Mouse (Mus musculus): ENCODE results near the gene Calcoco1. TPM values are rescaled to one million over a fixed set of nuclear protein-coding genes. Genes with fewer than 3 reads are reported as not detected.

Calcoco1 gene
- polyA plus RNA-seq, 2 experiments: 54.7 to 56.6 TPM

DNA sequence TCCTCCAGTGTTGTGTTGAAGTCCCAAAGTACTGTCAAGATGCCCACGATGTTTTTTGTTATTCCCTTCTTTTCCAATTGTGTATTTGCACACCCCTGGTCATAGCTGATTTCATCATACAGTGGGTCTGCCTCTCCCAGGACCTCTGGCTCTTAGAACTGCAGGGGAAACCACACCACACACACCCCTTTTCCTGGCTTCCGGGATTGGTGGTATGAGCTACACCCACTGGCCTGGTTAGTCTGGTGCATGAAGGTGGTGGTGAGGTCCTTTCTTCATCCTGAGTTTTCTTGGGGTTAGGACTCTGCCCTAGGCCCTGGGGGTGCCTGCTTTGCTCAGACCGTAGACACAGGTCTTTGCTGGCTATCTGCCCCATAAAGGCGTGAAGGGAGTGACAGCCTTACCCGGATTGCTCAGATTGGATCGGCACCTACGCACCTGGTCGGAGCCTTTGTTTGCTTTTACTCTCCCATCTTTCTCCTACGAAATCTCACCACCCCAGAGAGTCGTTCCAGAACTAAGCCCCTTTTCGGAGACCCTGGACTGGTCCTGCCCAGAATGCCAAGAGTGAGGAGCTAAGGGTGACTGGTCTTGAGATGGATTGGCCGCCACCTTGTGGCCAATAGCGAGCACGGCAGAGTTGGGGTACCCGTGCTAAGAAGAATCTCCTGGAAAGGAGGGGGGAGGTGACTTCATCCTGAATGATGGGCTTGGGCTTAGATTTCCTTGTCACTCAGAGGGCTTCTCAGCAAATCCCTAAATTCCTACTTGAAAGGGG lies 17.7 kb upstream of the Calcoco1 start:
- no peak overlapping the region for H3K27ac ChIP-seq (replicated peaks; ENCODE audit: low read depth, low read length)
- H3K4me1 ChIP-seq (ENCODE audit: control insufficient read depth, insufficient read depth, low read length): peaks cover 8% of the 10 kb centered on the region; the same call in 1 of the 2 replicates
- DNase-seq (ENCODE audit: low spot score): peak; percentile 82
- H3K4me2 ChIP-seq (replicated peaks; ENCODE audit: low read depth, low read length, severe bottlenecking): no peak overlapping the region
- H3K36me3 ChIP-seq (ENCODE audit: control insufficient read depth, insufficient read depth, low read length): no peaks in the 10 kb centered on the region
- ATAC-seq (ENCODE audit: low FRiP score, low read depth): no peak
- peaks cover 19% of the 10 kb centered on the region for H3K27me3 ChIP-seq (ENCODE audit: control insufficient read depth, insufficient read depth, low read length)
- no peaks in the 10 kb centered on the region for H3K9me3 ChIP-seq (ENCODE audit: control insufficient read depth, low read length)
- no peak for TF ChIP-seq POLR2A (IDR thresholded peaks at IDR 0.05; ENCODE audit: borderline replicate concordance, extremely low read depth, insufficient read depth, insufficient read length)
- no peak overlapping the region for H3K9ac ChIP-seq (ENCODE audit: low read depth, low read length, severe bottlenecking)
- WGBS: 29% methylated on average over 15 of the region's 15 CpGs
- no peak overlapping the region for H3K4me3 ChIP-seq (replicated peaks; ENCODE audit: low read length)

DNA sequence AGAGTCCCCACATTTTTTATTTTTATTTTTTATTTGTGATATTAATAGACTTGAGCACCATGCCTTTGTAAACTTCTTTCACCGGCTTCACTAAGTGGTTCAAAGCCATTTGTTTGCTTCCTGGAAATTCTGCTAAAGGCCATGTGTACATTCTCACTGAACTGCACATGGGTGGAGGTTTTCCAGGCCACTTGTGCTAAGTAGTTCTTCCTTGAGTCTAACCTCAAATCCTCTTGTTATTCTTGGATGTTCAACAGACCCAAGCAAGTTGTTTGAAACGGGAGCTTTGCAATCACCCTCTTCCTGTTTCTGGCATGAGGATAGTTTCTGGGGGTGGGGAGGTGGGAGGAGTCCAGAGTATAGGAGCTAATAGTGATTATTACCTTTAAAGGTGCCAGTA lies 16.5 kb upstream of the Calcoco1 start:
- H3K4me3 ChIP-seq (replicated peaks; ENCODE audit: low read length): no peak overlapping the region
- DNase-seq (ENCODE audit: low spot score) (no peak), ATAC-seq (ENCODE audit: low FRiP score, low read depth) (no peak)
- no peak overlapping the region for H3K9ac ChIP-seq (ENCODE audit: low read depth, low read length, severe bottlenecking)
- no peaks in the 10 kb centered on the region for H3K9me3 ChIP-seq (ENCODE audit: control insufficient read depth, low read length)
- no peaks in the 10 kb centered on the region for H3K36me3 ChIP-seq (ENCODE audit: control insufficient read depth, insufficient read depth, low read length)
- WGBS: 25% methylated on average over 2 of the region's 2 CpGs
- H3K27me3 ChIP-seq (ENCODE audit: control insufficient read depth, insufficient read depth, low read length): peaks cover 6% of the 10 kb centered on the region
- H3K4me1 ChIP-seq (ENCODE audit: control insufficient read depth, insufficient read depth, low read length): 0 out of 2 replicates have a peak, but pooled peaks cover 2% of the 10 kb centered on the region
- H3K4me2 ChIP-seq (replicated peaks; ENCODE audit: low read depth, low read length, severe bottlenecking): no peak overlapping the region
- H3K27ac ChIP-seq (replicated peaks; ENCODE audit: low read depth, low read length): no peak overlapping the region
- no peak for TF ChIP-seq POLR2A (IDR thresholded peaks at IDR 0.05; ENCODE audit: borderline replicate concordance, extremely low read depth, insufficient read depth, insufficient read length)

GRCm38 (mm10) chr15:102737092-102737491 lies 15.1 kb upstream of the Calcoco1 start:
- H3K9ac ChIP-seq (ENCODE audit: low read depth, low read length, severe bottlenecking): no peak overlapping the region
- H3K4me3 ChIP-seq (replicated peaks; ENCODE audit: low read length): no peak overlapping the region
- H3K27ac ChIP-seq (replicated peaks; ENCODE audit: low read depth, low read length): no peak overlapping the region
- ATAC-seq (ENCODE audit: low FRiP score, low read depth) (no peak), DNase-seq (ENCODE audit: low spot score) (no peak)
- no peaks in the 10 kb centered on the region for H3K27me3 ChIP-seq (ENCODE audit: control insufficient read depth, insufficient read depth, low read length)
- no peaks in the 10 kb centered on the region for H3K36me3 ChIP-seq (ENCODE audit: control insufficient read depth, insufficient read depth, low read length)
- no peaks in the 10 kb centered on the region for H3K9me3 ChIP-seq (ENCODE audit: control insufficient read depth, low read length)
- H3K4me2 ChIP-seq (replicated peaks; ENCODE audit: low read depth, low read length, severe bottlenecking): 0 out of 2 replicates have a peak overlapping the region, but pooled peaks have one; percentile 8
- WGBS: 64% methylated on average over 19 of the region's 19 CpGs
- TF ChIP-seq POLR2A (IDR thresholded peaks at IDR 0.05; ENCODE audit: borderline replicate concordance, extremely low read depth, insufficient read depth, insufficient read length): no peak
- H3K4me1 ChIP-seq (ENCODE audit: control insufficient read depth, insufficient read depth, low read length): 0 out of 2 replicates have a peak, but pooled peaks cover 2% of the 10 kb centered on the region

DNA sequence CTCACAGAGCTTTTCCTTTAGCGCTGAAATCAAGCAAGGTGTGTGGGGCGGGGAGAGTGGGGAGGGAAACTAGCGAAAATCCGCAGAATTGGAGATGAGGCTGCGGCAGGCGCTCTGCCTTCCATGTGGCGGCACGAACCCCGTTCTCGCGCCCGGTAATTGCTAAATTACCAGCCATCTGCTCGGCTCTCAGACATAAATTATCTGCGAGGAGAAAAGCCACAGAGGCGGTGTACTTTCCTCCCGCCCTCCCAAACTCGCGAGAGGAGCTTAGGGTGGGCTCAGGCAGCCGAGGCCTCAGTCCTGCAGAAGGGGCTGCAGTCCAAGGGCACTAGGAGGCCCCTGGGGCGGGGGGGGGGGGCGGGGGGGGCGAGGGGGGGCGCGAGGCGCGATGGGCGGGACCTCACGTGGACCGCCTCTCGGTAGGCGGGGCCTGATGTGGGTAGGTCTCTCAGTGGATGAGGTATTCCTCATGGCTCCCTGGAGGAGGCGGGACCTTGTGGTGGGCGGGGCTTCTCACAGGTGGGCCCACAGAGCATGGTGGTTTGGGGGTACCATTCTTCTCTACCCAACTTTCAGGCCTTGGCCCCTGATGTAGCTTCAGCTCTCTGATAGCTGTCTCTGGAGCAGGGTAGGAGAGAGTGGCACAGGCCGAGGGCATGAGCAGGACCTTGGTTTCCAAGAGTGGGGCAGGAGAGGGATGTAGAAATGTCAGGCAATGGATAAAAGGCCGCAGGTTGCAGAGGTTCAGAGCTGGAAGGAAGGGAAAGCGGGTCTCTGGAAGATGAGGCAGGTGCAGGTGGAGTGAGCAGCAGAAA lies 14.4 kb upstream of the Calcoco1 start:
- 12% methylated on average over 29 of the region's 36 CpGs for WGBS
- H3K4me3 ChIP-seq (replicated peaks; ENCODE audit: low read length): peak overlapping the region; percentile 24
- no peak overlapping the region for H3K27ac ChIP-seq (replicated peaks; ENCODE audit: low read depth, low read length)
- no peaks in the 10 kb centered on the region for H3K9me3 ChIP-seq (ENCODE audit: control insufficient read depth, low read length)
- peak overlapping the region; percentile 47 for H3K4me2 ChIP-seq (replicated peaks; ENCODE audit: low read depth, low read length, severe bottlenecking)
- H3K9ac ChIP-seq (ENCODE audit: low read depth, low read length, severe bottlenecking): peak overlapping the region; percentile 5; the same call in 1 of the 2 replicates
- TF ChIP-seq POLR2A (IDR thresholded peaks at IDR 0.05; ENCODE audit: borderline replicate concordance, extremely low read depth, insufficient read depth, insufficient read length): no peak
- no peak for DNase-seq (ENCODE audit: low spot score)
- no peaks in the 10 kb centered on the region for H3K27me3 ChIP-seq (ENCODE audit: control insufficient read depth, insufficient read depth, low read length)
- H3K4me1 ChIP-seq (ENCODE audit: control insufficient read depth, insufficient read depth, low read length): 0 out of 2 replicates have a peak, but pooled peaks cover 2% of the 10 kb centered on the region
- ATAC-seq (ENCODE audit: low FRiP score, low read depth): no peak
- H3K36me3 ChIP-seq (ENCODE audit: control insufficient read depth, insufficient read depth, low read length): no peaks in the 10 kb centered on the region

DNA sequence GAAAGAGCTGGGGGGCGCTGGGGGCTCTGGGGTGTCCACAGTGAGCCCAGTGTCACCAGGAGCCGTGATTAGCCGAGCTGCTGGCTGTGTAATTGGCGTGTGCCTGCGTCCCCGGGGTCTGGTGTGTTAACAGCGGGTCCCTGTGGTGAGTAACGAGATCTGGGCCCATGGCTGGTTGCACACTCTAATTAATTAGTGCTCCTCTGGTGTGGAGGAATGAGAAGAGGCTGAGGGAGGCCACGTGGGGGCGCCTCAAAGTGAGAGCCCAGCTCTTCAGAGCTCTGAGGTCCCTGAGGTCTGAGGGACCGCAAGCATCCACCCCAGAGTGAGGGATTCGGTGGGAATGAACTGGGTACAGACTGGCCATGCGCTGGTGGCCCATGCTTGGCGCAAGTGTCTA lies 13.1 kb upstream of the Calcoco1 start:
- DNase-seq (ENCODE audit: low spot score) (no peak), ATAC-seq (ENCODE audit: low FRiP score, low read depth) (no peak)
- Histone ChIP-seq H3K27me3 (ENCODE audit: control insufficient read depth, insufficient read depth, low read length) (no peaks in the 10 kb centered on the region), H3K36me3 (ENCODE audit: control insufficient read depth, insufficient read depth, low read length) (no peaks in the 10 kb centered on the region), H3K9ac (ENCODE audit: low read depth, low read length, severe bottlenecking) (no peak overlapping the region), H3K4me3 (replicated peaks; ENCODE audit: low read length) (no peak overlapping the region), H3K4me1 (ENCODE audit: control insufficient read depth, insufficient read depth, low read length) (0 out of 2 replicates have a peak, but pooled peaks cover 2% of the 10 kb centered on the region), H3K27ac (replicated peaks; ENCODE audit: low read depth, low read length) (no peak overlapping the region), H3K9me3 (ENCODE audit: control insufficient read depth, low read length) (no peaks in the 10 kb centered on the region), H3K4me2 (replicated peaks; ENCODE audit: low read depth, low read length, severe bottlenecking) (no peak overlapping the region)
- TF ChIP-seq POLR2A (IDR thresholded peaks at IDR 0.05; ENCODE audit: borderline replicate concordance, extremely low read depth, insufficient read depth, insufficient read length): no peak
- WGBS: 30% methylated on average over 14 of the region's 14 CpGs
